Mouse (Mus musculus) brain, embryonic 14.5 days (tissue): Measurements from ENCODE around the gene Nmnat3.

ENCODE experiments used
- CTCF ChIP-seq: fragments of 200-500 bp; IDR thresholded peaks from 2 replicates; pipeline ENCODE4 v1.5.1; 2012; ENCODE audit warnings: inconsistent platforms, mild to moderate bottlenecking, moderate library complexity, borderline replicate concordance; ENCODE audit not compliant: insufficient read depth, insufficient read length; ENCODE audit errors: extremely low read depth
- POLR2A ChIP-seq: fragments of 200-500 bp; IDR thresholded peaks from 2 replicates; pipeline ENCODE4 v1.6.1; 2012; ENCODE audit warnings: mild to moderate bottlenecking, inconsistent platforms, borderline replicate concordance; ENCODE audit not compliant: poor library complexity, insufficient read depth, insufficient read length, severe bottlenecking; ENCODE audit errors: extremely low read depth

- TF ChIP-seq CTCF (no peak), POLR2A (no peak)
Measured at GRCm38 (mm10) chr9:98425351-98425880, 138.2 kb downstream of the Nmnat3 start.
